In the genomic region with DNA sequence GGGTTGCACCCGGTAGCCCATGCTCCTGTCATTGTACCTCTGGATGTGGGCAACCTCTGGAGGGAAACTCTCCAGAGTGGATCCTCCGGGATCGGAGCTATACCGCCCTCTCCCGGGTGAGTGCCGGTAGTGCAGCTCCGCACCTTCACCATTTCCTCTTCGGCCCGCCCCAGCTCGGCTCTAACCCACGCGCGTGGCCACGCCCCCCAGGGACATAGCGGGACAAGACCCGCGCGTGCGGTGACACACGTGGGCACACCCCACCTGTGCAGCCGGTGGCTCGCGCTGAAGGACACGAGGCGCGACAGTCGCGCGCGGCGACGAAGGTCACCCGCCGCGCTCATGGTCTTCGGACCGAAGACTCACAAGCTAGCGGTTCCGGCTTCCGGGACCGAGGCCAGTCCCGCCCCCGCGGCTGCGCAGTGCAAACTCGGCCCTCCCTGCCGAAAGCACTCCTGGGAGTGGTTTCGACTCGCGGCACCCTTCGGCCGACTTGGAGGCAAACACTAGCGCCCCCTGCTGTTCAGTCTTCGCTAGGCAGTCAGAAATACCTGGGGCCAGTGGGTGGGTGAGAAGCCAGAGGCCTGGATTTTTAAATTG, we compare ENCODE assay signal across 8 mouse cellular contexts. TPM values are rescaled to one million over a fixed set of nuclear protein-coding genes. Genes with fewer than 3 reads are reported as not detected.
A peak's percentile ranks its signal among the peaks of the same experiment; 100 is the strongest.
DNase-seq lines count a peak whose midpoint lies in the region; ATAC-seq and TF ChIP-seq lines count a peak whose summit lies in the region.

Gene Pts, minus strand, starts transcription at position 432 of the 600 bp plus-strand sequence.

- peak; percentile 98 for DNase-seq in 3T3-L1 (ENCODE audit: low read depth, low spot score)
- DNase-seq in adrenal gland, postnatal 4 days (ENCODE audit: low spot score in 2 of 2): peak; percentile 89 to 98
- DNase-seq in embryonic facial prominence, embryonic 14.5 days (ENCODE audit: low spot score): peak; percentile 99
- DNase-seq in heart, adult 8-10 months (ENCODE audit: low spot score): peak; percentile 95
- peak; percentile 98 for DNase-seq in kidney, adult 9 months
- DNase-seq in limb, embryonic 14.5 days (ENCODE audit: low spot score): peak; percentile 97
- peak; percentile 99 for DNase-seq in midbrain, postnatal 0 days (ENCODE audit: low spot score)
- peak; percentile 92 to 95 for DNase-seq in spleen, postnatal 14 days (ENCODE audit: low spot score in 2 of 2)

- peak; percentile 86 for TF ChIP-seq CTCF in midbrain, postnatal 0 days (IDR thresholded peaks at IDR 0.05)

- H3K4me3 ChIP-seq in embryonic facial prominence, embryonic 14.5 days (ENCODE audit: low read depth, low read length): peak within 1 kb of the TSS; percentile 62
- peak within 1 kb of the TSS; percentile 75 for H3K4me3 ChIP-seq in limb, embryonic 14.5 days (replicated peaks; ENCODE audit: low read length)
- peak within 1 kb of the TSS; percentile 55 for H3K4me3 ChIP-seq in midbrain, postnatal 0 days (ENCODE audit: low read depth, low read length)

- peak within 1 kb of the TSS; percentile 67 for H3K9ac ChIP-seq in embryonic facial prominence, embryonic 14.5 days (ENCODE audit: low read depth, low read length)
- H3K9ac ChIP-seq in limb, embryonic 14.5 days (ENCODE audit: low read depth, low read length, severe bottlenecking): peak within 1 kb of the TSS; percentile 67
- peak within 1 kb of the TSS; percentile 68 for H3K9ac ChIP-seq in midbrain, postnatal 0 days (replicated peaks; ENCODE audit: low read length, poor library complexity, severe bottlenecking)

- peak within 1 kb of the TSS; percentile 54 for H3K4me2 ChIP-seq in embryonic facial prominence, embryonic 14.5 days (ENCODE audit: low read depth, low read length)
- peak within 1 kb of the TSS; percentile 72 for H3K4me2 ChIP-seq in limb, embryonic 14.5 days (replicated peaks; ENCODE audit: low read depth, low read length, severe bottlenecking)
- H3K4me2 ChIP-seq in midbrain, postnatal 0 days (ENCODE audit: low read depth, low read length, poor library complexity, severe bottlenecking): peak within 1 kb of the TSS; percentile 61

- no peak within 1 kb of the TSS for H3K27ac ChIP-seq in embryonic facial prominence, embryonic 14.5 days (replicated peaks; ENCODE audit: low read depth, low read length)
- H3K27ac ChIP-seq in limb, embryonic 14.5 days (replicated peaks; ENCODE audit: low read depth, low read length): no peak within 1 kb of the TSS
- H3K27ac ChIP-seq in midbrain, postnatal 0 days (ENCODE audit: low read depth, low read length): peak within 1 kb of the TSS; percentile 73

- TF ChIP-seq POLR2A in limb, embryonic 14.5 days (IDR thresholded peaks at IDR 0.05; ENCODE audit: borderline replicate concordance, extremely low read depth, insufficient read depth, insufficient read length): peak; percentile 98

- H3K4me1 ChIP-seq in embryonic facial prominence, embryonic 14.5 days (ENCODE audit: control insufficient read depth, insufficient read depth, low read length): peaks cover 6% of the 10 kb centered on the region
- H3K4me1 ChIP-seq in limb, embryonic 14.5 days (ENCODE audit: control insufficient read depth, insufficient read depth, low read length): peaks cover 4% of the 10 kb centered on the region
- H3K4me1 ChIP-seq in midbrain, postnatal 0 days (ENCODE audit: insufficient read depth, low read length): peaks cover 6% of the 10 kb centered on the region; the same call in 1 of the 2 replicates

- WGBS in embryonic facial prominence, embryonic 14.5 days: under 1% methylated on average over 53 of the region's 54 CpGs
- WGBS in limb, embryonic 14.5 days: under 1% methylated on average over 44 of the region's 54 CpGs
- WGBS in midbrain, postnatal 0 days: under 1% methylated on average over 54 of the region's 54 CpGs

- H3K36me3 ChIP-seq in embryonic facial prominence, embryonic 14.5 days (ENCODE audit: control insufficient read depth, insufficient read depth, low read length): no peaks in the 10 kb centered on the region
- no peaks in the 10 kb centered on the region for H3K36me3 ChIP-seq in limb, embryonic 14.5 days (ENCODE audit: control insufficient read depth, insufficient read depth, low read length)
- no peaks in the 10 kb centered on the region for H3K36me3 ChIP-seq in midbrain, postnatal 0 days (ENCODE audit: insufficient read depth, low read length)

- H3K9me3 ChIP-seq in embryonic facial prominence, embryonic 14.5 days (ENCODE audit: control insufficient read depth, low read length): no peaks in the 10 kb centered on the region
- H3K9me3 ChIP-seq in limb, embryonic 14.5 days (ENCODE audit: control insufficient read depth, low read length): no peaks in the 10 kb centered on the region
- H3K9me3 ChIP-seq in midbrain, postnatal 0 days (ENCODE audit: low read length): no peaks in the 10 kb centered on the region

- no peaks in the 10 kb centered on the region for H3K27me3 ChIP-seq in embryonic facial prominence, embryonic 14.5 days (replicated peaks; ENCODE audit: control insufficient read depth, insufficient read depth, low read length)
- no peaks in the 10 kb centered on the region for H3K27me3 ChIP-seq in limb, embryonic 14.5 days (ENCODE audit: control insufficient read depth, insufficient read depth, low read length)
- no peaks in the 10 kb centered on the region for H3K27me3 ChIP-seq in midbrain, postnatal 0 days (ENCODE audit: insufficient read depth, low read length)

- ATAC-seq in embryonic facial prominence, embryonic 14.5 days (ENCODE audit: low read depth): peak; percentile 98
- ATAC-seq in limb, embryonic 14.5 days (ENCODE audit: low FRiP score, low read depth): peak; percentile 97
- peak; percentile 98 for ATAC-seq in midbrain, postnatal 0 days (ENCODE audit: low FRiP score)

RNA-seq across cellular contexts. Expression of gene Pts, which starts in this region (rescaled TPM):
- 10 to 100 TPM; 71.9 to 77.2 TPM for total RNA-seq in adrenal gland, postnatal 4 days (2021)
- 61.3 and 63.3 TPM in 2 replicates for polyA plus RNA-seq in embryonic facial prominence, embryonic 14.5 days (2014; fragmentation: Nextera tagmentation; extraction: Ambion mirVana)
- total RNA-seq in heart, adult 8-10 months (2022): 10 to 100 TPM; 30.9 to 41.7 (median 36.7) TPM
- 49.3 and 64.3 TPM in 2 replicates for polyA plus RNA-seq in limb, embryonic 14.5 days (2012; rRNA removed)
- polyA plus RNA-seq in limb, embryonic 14.5 days (2014; fragmentation: Nextera tagmentation; extraction: Ambion mirVana): 64.2 and 72.3 TPM in 2 replicates
- total RNA-seq in midbrain, postnatal 0 days (2014; rRNA removed): 76.6 and 82.3 TPM in 2 replicates
- 116 and 119 TPM in 2 replicates for polyA plus RNA-seq in midbrain, postnatal 0 days (2015; fragmentation: Nextera tagmentation; extraction: Ambion mirVana)
